Mouse (Mus musculus): ENCODE data around the gene Actr10.

Actr10 gene

DNA sequence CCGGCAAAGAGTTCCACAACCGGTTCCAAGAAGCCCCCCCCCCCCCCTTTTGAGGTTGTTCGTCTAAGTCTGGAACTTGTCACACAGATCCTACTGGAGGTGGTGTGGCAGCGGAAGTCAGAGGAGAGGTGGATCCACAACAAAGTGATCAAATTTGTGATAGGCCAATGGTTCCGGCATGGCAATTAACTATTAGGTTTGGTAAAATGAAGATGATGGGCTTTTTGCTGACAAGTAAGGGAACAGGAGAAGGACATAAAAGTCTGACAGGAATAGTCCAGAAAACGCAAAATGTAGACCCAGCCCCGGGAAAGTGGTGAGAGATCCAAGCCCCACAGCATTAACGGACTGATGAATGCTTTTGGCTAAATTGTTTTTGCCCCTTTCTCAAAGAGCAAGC lies 29.9 kb downstream of the Actr10 start:
- no peak for DNase-seq (ENCODE audit: low spot score)

DNA sequence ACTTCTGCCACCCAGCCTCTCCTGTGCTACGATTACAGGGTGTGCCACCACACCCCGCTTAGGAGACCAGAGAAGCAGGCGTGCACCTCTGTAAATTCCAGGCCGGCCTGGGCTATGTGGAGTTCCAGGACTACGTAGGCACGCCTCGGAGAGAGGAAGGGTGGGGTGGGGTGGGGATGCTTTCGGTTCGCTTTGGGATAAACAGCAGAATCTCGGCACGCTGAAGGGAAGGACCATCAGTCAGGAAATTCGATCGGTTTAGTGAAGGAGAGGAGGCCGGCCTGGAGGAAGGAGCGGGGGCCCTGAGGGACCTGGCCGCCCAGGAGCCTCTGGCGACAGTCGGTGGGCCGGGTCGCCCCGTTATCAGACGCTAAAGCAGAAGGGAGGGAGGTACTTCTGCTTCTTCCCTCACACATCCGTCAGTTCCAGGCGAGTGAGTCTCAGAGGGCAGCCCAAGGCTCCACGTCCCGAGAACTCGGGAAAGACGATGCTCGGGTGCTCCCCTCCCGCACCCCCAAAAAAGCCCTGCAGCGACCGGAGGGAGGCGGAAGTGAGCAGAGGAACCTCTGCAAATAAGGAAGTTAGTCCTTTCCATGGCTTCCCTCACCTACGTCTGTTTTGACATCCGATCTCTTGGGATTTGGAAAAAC lies 30.6 kb downstream of the Actr10 start:
- peak; percentile 60 for DNase-seq (ENCODE audit: low spot score)

DNA sequence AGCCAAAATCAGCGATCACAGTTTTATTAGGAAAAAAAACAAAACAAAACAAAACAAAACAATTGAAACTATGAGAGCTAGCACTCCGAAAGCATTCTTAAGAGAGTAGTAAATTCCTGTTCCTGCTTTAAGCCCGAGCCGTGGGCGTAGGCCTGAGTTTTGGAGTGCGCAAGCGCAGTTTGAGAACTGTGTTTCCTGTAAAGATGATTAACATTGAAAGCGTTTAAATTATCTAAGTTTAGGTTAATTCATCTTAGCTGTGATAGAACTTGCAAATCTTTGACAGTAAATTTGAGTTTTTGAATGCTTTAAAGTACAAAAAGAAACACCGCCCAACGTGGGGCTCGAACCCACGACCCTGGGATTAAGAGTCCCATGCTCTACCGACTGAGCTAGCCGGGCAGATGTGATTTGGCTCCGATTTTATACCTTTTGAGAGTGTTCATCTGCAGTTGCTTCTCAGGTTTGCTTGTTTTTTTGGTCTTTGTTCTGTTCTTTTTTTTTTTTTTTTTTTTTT lies 31.2 kb downstream of the Actr10 start:
- peak; percentile 81 for DNase-seq (ENCODE audit: low spot score)

DNA sequence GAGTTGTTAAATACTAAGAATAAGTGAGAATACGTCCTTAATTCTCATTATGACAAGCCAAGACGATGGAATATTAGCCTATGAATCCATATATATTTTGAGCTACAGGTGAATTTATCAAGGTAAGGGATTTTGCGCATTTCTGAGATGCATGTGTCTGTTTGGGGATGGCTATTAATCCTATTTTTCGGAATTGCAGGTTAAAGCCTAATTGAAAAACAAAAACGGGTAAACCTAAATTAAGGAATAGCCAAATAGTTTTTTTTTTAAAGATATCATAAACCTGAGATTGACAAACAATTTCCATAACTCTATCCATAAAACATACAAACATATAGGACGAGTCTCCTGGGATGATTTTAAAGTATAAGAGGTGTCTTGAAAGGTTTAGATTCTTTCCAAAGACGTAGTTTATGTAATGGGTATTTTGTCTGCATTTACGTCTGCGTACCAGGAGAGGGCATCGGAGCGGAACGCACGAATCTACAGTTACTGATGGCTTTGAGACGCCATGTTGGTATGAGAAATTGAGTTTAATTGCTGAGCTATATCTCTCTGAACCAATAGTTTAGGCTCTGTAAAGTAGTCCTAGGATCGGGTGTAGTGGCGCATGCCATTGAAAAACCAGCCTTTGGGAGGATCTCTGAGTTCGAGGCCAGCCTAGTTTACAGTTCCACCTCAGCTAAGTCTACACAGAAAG lies 32.0 kb downstream of the Actr10 start:
- peak; percentile 54 for DNase-seq (ENCODE audit: low spot score)

DNA sequence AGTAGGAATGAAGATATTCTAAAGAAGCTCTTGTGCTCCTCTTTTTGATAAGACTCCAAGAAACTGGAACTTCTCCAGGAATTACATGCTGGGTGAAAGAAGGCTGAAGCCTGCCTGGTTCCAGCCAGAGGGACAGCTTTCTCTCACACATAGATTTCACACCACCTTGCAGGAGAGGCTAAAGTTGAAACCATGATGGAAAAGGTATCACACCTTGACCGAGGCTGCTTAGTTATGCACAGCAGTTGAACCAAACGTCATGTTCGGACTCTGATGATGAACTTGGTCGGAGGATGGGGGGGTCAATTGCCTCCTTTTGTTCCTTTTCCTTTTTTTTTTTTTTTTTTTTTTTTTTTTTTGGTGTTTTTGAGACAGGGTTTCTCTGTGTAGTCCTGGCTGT lies 36.2 kb downstream of the Actr10 start:
- DNase-seq (ENCODE audit: low spot score), result no peak

DNA sequence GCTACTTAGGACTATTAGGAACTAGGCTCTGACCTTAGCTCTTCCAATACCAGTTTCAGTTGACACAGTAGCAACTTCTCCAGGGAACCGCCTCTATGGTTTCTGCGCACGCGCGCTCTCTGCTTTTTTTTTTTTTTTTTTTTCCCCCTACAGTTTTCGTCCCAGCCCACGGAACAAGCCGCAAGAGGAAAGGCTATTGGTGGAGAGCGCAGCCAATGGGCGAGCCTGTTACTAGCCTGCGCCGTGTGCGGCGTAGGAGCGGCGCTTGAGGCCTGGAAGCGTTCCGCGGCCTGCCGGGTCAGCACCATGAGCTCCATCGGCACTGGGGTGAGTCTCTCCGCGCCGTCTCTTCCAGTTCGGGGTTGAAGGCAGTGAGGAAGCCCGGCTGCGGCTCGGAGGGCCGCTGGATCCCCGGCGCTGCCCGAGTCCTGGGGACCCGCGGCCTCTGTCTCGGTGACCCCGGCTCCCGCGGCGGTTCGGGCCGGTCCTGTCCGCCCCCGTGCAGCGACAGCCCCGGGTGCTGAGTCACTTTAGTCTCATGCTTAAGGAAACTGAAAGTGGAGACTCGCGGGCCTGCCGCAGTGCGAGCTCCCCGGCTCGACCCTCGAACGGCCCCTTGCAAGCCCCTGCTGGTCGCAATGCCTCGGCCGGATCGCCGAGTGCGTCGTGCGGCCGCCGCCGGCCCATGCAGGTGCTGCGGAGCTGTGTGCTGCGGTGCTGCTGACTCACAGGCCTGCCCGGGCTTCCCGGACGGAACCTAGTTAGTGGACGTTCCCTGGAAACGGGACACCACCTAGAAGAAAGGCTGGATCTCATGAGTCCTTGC lies 37.0 kb downstream of the Actr10 start, which contains the start of gene Psma3:
Gene Psma3 (plus strand): TSS at position 181 of the 826 bp plus-strand sequence.
- DNase-seq (ENCODE audit: low spot score), result peak; percentile 88

DNA sequence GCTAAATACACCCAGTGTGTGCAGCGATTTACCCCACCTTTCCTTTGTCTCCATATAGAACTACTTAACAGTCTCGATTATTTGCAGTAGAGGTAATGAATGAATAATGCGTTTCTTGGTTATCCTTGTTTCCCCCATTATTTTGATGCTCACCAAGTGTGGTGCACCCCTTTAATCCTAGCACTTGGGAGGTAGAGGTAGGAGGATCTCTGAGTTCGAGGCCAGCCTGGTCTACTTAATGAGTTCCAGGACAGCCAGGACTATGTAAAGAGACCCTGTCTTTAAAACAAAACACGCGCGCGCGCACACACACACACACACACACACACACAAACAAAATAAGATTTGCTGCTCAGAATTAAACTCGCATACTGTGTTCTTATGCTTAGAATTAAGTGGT lies 37.7 kb downstream of the Actr10 start:
- DNase-seq (ENCODE audit: low spot score), result no peak

DNA sequence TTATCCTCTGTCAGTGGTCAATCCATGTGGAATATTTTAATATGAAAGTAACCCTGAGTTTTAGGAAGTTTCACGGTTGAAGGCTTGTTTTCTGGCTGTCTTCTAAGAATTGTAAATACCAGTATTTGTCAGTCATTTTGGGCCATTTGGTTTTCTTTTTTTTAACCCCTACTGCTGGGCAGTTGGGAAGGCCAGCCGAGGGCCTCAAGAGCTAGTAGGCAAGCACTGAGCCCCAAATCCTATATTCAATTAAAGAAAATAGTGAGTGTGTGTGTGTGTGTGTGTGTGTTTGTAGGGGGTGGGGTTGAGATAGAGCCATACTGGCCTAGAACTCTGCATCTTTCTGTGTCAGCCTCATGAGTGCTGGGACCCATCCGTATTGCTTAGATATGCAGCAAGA lies 38.2 kb downstream of the Actr10 start:
- DNase-seq (ENCODE audit: low spot score), result no peak

DNA sequence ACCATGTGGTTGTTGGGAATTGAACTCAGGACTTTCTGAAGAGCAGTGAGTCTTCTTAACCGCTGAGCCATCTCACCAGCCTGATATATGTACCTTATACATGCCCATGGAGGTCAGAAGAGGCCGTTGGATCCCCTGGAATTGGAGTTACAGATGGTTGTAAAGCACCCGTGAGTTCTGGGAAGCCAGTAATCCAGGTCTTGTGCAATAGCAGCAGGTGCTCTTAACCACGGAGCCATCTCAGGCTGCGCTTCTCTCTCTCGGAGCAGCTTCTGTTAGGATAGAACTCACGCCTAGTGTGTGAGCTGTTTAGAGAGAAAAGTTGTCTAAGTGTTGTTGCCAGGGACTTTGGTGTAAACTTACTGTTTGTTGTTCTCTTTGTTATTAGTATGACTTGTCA lies 40.7 kb downstream of the Actr10 start:
- no peak for DNase-seq (ENCODE audit: low spot score)

DNA sequence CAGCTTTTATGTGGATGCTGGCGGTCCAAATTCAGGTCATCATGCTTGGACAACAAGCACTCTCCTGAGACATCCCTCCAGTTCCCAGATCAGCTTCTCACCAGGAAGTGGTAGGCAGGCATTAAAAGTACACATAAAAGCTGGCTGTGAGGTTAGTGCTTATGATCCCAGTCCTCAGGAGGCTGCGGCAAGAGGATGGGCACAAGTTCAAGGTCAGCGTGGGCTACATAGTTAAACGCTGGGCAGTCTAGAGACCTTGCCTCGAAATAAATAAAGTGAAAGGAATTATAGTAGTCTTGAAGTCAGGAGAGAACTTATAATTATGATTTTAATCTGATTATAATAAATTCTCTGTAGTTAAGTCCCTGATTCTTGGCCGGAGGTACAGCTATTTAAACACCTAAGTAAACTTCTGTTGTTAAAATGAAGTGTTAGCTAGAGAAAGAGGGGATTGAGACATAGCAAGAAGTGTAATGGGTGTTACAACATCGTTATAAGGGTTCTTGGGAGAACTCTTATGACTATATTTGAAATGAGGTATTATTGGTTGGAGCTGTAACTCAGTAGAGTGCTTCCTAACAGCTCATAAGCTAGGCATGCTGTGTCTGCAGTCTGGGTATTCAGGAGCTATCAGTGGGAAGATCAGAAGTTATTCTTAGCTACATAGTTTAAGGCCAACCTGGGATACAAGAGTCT lies 47.3 kb downstream of the Actr10 start:
- DNase-seq (ENCODE audit: low spot score), result no peak

DNA sequence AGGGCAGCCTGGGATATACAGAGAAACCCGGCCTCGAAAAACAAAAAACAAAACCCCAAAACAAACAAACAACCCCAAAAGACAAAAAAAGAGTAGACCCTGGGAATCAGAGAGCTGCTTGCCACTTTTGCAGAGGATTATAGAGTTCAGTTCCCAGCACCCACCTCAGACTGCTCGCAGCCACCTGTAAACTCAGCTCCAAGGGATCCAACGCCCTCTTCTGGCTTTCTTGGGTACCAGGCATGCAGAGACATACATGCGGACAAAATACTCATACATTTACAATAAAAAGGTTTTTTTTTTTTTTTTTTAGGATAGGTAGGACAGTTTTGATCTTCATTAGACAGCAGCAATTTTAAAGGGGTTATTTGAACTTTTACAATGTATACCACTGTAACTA lies 59.6 kb downstream of the Actr10 start:
- DNase-seq (ENCODE audit: low spot score), result no peak

DNA sequence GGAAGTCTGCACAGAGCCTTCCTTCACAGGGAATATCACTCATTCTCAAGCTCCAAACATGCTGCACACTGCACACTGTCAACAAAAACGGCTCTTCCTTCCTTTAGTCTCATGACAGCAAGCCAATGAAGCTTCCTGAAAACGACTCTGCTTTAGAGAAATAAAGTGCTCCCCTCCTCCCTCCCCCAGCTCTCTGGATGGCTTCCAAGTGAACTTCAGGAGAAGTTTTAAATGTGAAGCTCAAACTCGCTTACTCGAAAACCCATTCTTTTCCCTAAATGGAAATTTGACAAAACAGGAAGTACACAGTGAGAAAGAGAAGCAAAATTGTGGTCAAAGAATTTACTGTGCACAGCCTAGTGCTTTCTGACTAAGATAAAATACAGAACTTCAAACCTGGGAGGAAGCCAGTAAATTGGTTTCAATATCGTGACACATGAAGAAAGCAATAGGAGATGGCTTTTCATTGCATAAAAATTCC lies 61.8 kb downstream of the Actr10 start:
- DNase-seq (ENCODE audit: low spot score), result no peak

DNA sequence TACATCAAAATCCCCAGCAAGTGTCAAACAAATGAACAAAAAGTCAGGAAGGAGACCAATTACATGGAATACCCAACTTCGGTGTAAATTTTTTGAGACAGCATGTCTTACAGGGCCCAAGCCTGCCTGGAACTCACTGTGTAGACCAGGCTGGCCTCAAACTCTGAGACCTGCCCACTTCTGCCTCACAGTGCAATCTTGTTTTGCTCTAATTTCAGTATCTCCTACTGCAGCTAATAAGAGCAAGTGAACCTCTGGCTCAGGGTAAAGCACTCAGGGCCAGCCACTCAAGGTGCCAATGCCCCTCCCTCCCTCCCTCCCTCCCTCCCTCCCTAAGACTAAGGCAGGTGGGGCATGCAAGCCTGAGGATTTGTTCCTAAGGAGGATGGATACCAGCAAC lies 62.7 kb downstream of the Actr10 start:
- DNase-seq (ENCODE audit: low spot score), result no peak

DNA sequence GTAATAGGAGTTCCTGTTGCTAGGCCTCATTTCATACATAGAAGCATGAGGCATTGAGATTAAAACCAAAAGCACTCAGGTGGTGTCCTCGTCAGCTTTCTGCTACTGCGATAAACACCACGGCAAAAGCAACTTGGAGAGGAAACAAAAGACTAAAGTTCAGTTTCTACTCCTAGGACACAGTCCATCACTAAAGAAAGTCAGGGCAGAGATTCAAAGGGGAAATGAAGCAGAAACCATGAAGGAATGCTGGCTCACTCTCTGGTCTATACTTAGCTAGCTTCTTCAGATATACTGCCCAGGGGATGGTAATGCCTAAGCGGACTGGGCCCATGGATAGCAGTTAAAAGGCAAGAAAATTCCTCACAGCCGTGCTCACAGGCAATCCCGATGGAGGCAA lies 63.8 kb downstream of the Actr10 start:
- no peak for DNase-seq (ENCODE audit: low spot score)

DNA sequence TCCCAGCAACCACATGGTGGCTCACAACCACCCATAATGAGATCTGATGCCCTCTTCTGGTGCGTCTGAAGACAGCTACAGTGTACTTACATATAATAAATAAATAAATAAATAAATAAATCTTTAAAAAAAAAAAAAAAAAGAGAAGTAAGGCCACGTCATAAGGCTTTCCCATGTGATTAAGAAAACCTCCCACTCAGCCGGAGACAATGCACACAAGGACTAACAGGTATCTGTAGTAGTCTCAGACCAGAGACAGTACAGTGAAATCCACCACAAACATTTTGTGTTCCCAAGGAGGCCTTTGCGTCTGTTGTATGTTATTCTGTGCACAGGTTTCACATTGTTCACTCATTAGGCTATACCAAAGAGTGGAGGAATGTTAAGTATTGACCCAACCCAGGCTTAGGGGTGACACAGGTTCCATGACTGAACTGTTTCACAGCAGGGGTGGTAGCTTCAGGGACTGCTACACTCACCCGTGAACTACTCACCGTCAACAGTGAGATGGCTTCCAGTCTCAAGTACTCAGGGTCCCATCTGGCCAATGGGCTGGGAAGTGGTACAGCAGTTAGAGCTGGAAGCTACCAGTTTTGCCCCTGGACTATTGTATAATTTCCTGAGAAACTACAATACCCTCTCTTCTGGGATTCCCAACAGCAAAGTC lies 66.2 kb downstream of the Actr10 start:
- no peak for DNase-seq (ENCODE audit: low spot score)

DNA sequence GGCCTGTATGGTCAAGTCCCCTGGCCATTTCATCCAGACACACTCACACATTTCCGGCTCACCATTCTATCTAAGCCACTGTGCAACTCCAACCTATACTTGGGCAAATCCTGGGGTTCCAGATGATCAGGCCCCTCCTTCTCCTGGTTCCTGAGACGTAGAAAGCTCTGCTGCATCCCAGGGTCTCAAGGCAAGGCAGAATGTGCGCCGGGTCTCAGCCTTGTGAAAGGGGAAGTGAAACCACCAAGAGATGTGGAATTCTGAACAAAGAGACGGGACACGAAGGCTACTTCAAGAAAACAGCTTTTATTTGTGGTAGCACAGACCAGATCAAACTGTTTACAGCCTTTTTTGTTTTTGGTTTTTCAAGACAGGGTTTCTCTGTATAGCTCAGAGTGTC lies 68.5 kb downstream of the Actr10 start:
- DNase-seq (ENCODE audit: low spot score), result no peak

DNA sequence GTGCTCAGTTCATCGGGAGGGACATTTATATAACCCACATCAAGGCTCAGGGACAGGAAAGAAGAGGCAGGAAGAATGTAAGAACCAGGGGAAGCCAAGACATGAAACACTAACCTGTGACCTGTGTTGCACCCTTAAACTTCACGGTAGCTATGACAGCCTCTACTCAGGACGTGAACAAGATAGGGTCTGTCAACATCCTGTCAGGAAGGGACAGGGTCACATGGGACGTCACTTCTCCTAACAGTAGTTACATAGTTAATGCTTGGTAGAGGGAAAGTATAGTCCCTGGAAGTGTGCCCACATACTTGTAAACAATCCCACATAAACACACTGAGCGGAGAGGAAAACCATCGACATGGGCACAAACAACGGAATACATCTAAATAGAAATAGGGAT lies 69.2 kb downstream of the Actr10 start:
- DNase-seq (ENCODE audit: low spot score), result no peak

DNA sequence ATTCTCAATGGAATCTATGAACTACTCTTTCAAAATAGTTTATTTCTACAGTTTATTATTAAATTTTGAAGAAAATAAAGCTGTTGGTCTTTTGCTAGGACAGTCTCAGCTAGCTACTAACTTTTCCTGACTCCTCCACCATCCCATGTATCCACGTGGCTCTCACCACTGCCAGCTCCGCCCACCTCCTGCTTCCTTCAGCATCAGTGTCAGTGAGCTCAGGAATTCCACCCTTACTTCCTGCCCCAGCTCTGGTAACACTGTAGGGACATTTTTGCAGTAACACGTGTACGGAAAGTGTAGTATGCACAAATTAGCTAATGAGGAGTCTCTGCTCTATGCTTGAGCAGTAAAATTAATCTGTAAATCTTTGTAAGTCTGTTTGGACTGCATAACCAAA lies 72.1 kb downstream of the Actr10 start:
- DNase-seq (ENCODE audit: low spot score), result no peak

Measured in left cerebral cortex, adult 11 months (tissue).